29 mouse cellular contexts compared by ENCODE assay signal in the genomic region with DNA sequence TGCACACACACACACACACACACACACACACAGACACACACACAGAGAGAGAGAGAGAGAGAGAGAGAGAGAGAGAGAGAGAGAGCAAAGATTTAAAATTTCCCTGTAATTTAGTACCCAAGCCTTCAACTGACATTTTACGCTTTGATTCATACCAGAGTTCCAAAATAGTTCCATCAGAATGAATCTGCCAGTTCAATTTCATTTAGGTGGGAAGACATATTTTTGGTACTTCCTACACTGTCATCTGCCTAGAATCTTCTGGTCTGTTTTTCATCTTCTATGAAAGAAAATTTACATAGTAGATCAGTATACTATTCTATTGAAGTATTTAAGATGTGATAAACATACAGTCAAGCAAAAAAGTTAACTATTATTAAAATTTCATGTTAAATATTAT.
"Had no signal": no experiment of that assay in that cellular context is flagged by ENCODE, and none has a peak within 500 bp of the region (broad histone marks: within the 10 kb centered on the region; RNA-seq: fewer than 3 reads in every experiment).

No protein-coding gene starts in this region.

- H3K27ac ChIP-seq: embryonic facial prominence, embryonic 10.5 days; embryonic facial prominence, embryonic 12.5 days; embryonic facial prominence, embryonic 13.5 days; embryonic facial prominence, embryonic 15.5 days; forebrain, embryonic 10.5 days; forebrain, embryonic 12.5 days; forebrain, embryonic 13.5 days; forebrain, embryonic 15.5 days; gastrocnemius, adult 2 months; heart, adult 2 months had no signal

- H3K4me3 ChIP-seq: embryonic facial prominence, embryonic 10.5 days; embryonic facial prominence, embryonic 12.5 days; embryonic facial prominence, embryonic 13.5 days; embryonic facial prominence, embryonic 15.5 days; erythroblast, embryonic 14.5 days; forebrain, embryonic 10.5 days; forebrain, embryonic 12.5 days; forebrain, embryonic 13.5 days; forebrain, embryonic 15.5 days; gastrocnemius, adult 2 months; heart, adult 2 months had no signal

- H3K4me1 ChIP-seq: embryonic facial prominence, embryonic 10.5 days; embryonic facial prominence, embryonic 12.5 days; embryonic facial prominence, embryonic 13.5 days; embryonic facial prominence, embryonic 15.5 days; forebrain, embryonic 10.5 days; forebrain, embryonic 12.5 days; forebrain, embryonic 13.5 days; forebrain, embryonic 15.5 days had no signal

- ATAC-seq: forebrain, embryonic 13.5 days; forebrain, embryonic 14.5 days; forebrain, embryonic 15.5 days; forebrain, embryonic 16.5 days; forebrain, postnatal 0 days had no signal

- DNase-seq: cerebellum, adult 2 months; cerebellum, adult 8-10 months; cerebellum, adult 9-10 months; cerebellum, adult 9-11 months; cerebellum, postnatal 10 days; cerebellum, postnatal 14 days; cerebellum, postnatal 25 days; cerebellum, postnatal 36 days; embryo, embryonic 11 days; forebrain, postnatal 0 days; gastrocnemius, adult 2 months; gastrocnemius, postnatal 10 days; gastrocnemius, postnatal 14 days; gastrocnemius, postnatal 25 days; gastrocnemius, postnatal 36 days; heart, adult 11 months; heart, adult 18-20 months; heart, adult 2 months had no signal
